In genomic region chr4:149954893-149955439, GRCm38 (mm10) we compare ENCODE assay signal across 8 mouse cellular contexts. TPM values are rescaled to one million over a fixed set of nuclear protein-coding genes. Genes with fewer than 3 reads are reported as not detected.
DNase-seq lines count a peak whose midpoint lies in the region; ATAC-seq and TF ChIP-seq lines count a peak whose summit lies in the region.

TSS of gene Spsb1 (minus strand) at chr4:149955043.

- H3K4me3 ChIP-seq in forebrain, embryonic 16.5 days (replicated peaks; ENCODE audit: low read length), result peak within 1 kb of the TSS; percentile 60
- H3K4me3 ChIP-seq in layer of hippocampus, adult 2 months, result peak within 1 kb of the TSS; percentile 93
- peak within 1 kb of the TSS; percentile 67 for H3K4me3 ChIP-seq in lung, embryonic 14.5 days (ENCODE audit: low read depth, low read length)
- H3K4me3 ChIP-seq in olfactory bulb, adult 2 months (ENCODE audit: insufficient read depth, low read depth, low read length), result peak within 1 kb of the TSS; percentile 69
- peak within 1 kb of the TSS; percentile 60 for H3K4me3 ChIP-seq in thymus, adult 2 months (ENCODE audit: control insufficient read depth, insufficient read depth, low read length)

- H3K4me2 ChIP-seq in forebrain, embryonic 16.5 days (ENCODE audit: low read length), result peak within 1 kb of the TSS; percentile 97
- H3K4me2 ChIP-seq in lung, embryonic 14.5 days, result peak within 1 kb of the TSS; percentile 97

- DNase-seq in ES-CJ7 (ENCODE audit: low read depth, low spot score), result peak; percentile 98
- peak; percentile 91 for DNase-seq in cerebellum, adult 11-12 months
- peak; percentile 99 for DNase-seq in heart, postnatal 36 days
- peak; percentile 96 to 97 for DNase-seq in layer of hippocampus, adult 2 months (ENCODE audit: low spot score in 2 of 2)
- peak; percentile 97 for DNase-seq in lung, embryonic 14.5 days
- peak; percentile 100 for DNase-seq in thymus, adult 2 months

- H3K9ac ChIP-seq in forebrain, embryonic 16.5 days (replicated peaks; ENCODE audit: low read depth, low read length), result peak within 1 kb of the TSS; percentile 64
- peak within 1 kb of the TSS; percentile 70 for H3K9ac ChIP-seq in lung, embryonic 14.5 days

- 0 out of 2 replicates have a peak, but pooled peaks have one; percentile 8 for TF ChIP-seq CTCF in layer of hippocampus, adult 2 months (conservative IDR thresholded peaks at IDR 0.05)
- TF ChIP-seq CTCF in lung, embryonic 14.5 days (IDR thresholded peaks at IDR 0.05; ENCODE audit: low read depth), result no peak
- no peak for TF ChIP-seq CTCF in olfactory bulb, adult 2 months (IDR thresholded peaks at IDR 0.05; ENCODE audit: insufficient read depth, low read depth, low read length)
- TF ChIP-seq CTCF in thymus, adult 2 months (IDR thresholded peaks at IDR 0.05; ENCODE audit: borderline replicate concordance, control insufficient read depth, extremely low read depth, insufficient read depth, low read length, poor library complexity), result 0 out of 2 replicates have a peak, but pooled peaks have one; percentile 55

- H3K36me3 ChIP-seq in forebrain, embryonic 16.5 days (ENCODE audit: control insufficient read depth, insufficient read depth), result no peaks in the 10 kb centered on the region
- no peaks in the 10 kb centered on the region for H3K36me3 ChIP-seq in lung, embryonic 14.5 days (ENCODE audit: insufficient read depth)
- H3K36me3 ChIP-seq in thymus, adult 2 months (ENCODE audit: control insufficient read depth, insufficient read depth, low read length), result no peaks in the 10 kb centered on the region

- H3K27me3 ChIP-seq in forebrain, embryonic 16.5 days (replicated peaks; ENCODE audit: control insufficient read depth, insufficient read depth, low read length), result peaks cover 19% of the 10 kb centered on the region
- H3K27me3 ChIP-seq in lung, embryonic 14.5 days (ENCODE audit: insufficient read depth, low read length), result peaks cover 24% of the 10 kb centered on the region
- no peaks in the 10 kb centered on the region; the same call in 1 of the 2 replicates for H3K27me3 ChIP-seq in thymus, adult 2 months (ENCODE audit: control insufficient read depth, insufficient read depth, low read length)

- H3K9me3 ChIP-seq in forebrain, embryonic 16.5 days (ENCODE audit: control insufficient read depth, low read length), result no peaks in the 10 kb centered on the region
- no peaks in the 10 kb centered on the region for H3K9me3 ChIP-seq in lung, embryonic 14.5 days (ENCODE audit: low read depth, low read length)

- under 1% methylated on average over 46 of the region's 51 CpGs for WGBS in forebrain, embryonic 16.5 days
- WGBS in lung, embryonic 14.5 days, result under 1% methylated on average over 46 of the region's 51 CpGs
- WGBS in olfactory bulb, adult 2 months, result under 1% methylated on average over 51 of the region's 51 CpGs
- under 1% methylated on average over 51 of the region's 51 CpGs for WGBS in thymus, adult 2 months

- intact Hi-C loops in heart, postnatal 36 days (cut with DNase I), result loop anchor here (2.0 kb wide), 2 partner anchors 32 to 64 kb away; no protein-coding TSS in a partner anchor

- peak; percentile 73 for TF ChIP-seq POLR2A in olfactory bulb, adult 2 months (IDR thresholded peaks at IDR 0.05; ENCODE audit: insufficient read depth, low read depth, low read length)
- TF ChIP-seq POLR2A in thymus, adult 2 months (IDR thresholded peaks at IDR 0.05; ENCODE audit: control insufficient read depth, extremely low read depth, insufficient read depth, low read length, poor library complexity), result peak; percentile 99

- H3K4me1 ChIP-seq in forebrain, embryonic 16.5 days (replicated peaks; ENCODE audit: control insufficient read depth, insufficient read depth, low read length), result peaks cover 24% of the 10 kb centered on the region
- H3K4me1 ChIP-seq in lung, embryonic 14.5 days (ENCODE audit: insufficient read depth), result peaks cover 3% of the 10 kb centered on the region; the same call in 1 of the 2 replicates
- peaks cover 28% of the 10 kb centered on the region for H3K4me1 ChIP-seq in olfactory bulb, adult 2 months (ENCODE audit: control insufficient read depth, insufficient read depth, low read length)
- peaks cover 14% of the 10 kb centered on the region for H3K4me1 ChIP-seq in thymus, adult 2 months (replicated peaks; ENCODE audit: control insufficient read depth, insufficient read depth, low read length)

- ATAC-seq in forebrain, embryonic 16.5 days, result peak; percentile 84
- ATAC-seq in lung, embryonic 14.5 days (ENCODE audit: insufficient read depth), result peak; percentile 90

- no peak within 1 kb of the TSS for H3K27ac ChIP-seq in forebrain, embryonic 16.5 days (ENCODE audit: low read length)
- peak within 1 kb of the TSS; percentile 89 for H3K27ac ChIP-seq in layer of hippocampus, adult 2 months
- H3K27ac ChIP-seq in lung, embryonic 14.5 days (ENCODE audit: low read depth), result peak within 1 kb of the TSS; percentile 51; the same call in 1 of the 2 replicates
- peak within 1 kb of the TSS; percentile 34 for H3K27ac ChIP-seq in olfactory bulb, adult 2 months (ENCODE audit: insufficient read depth, low read depth, low read length)
- H3K27ac ChIP-seq in thymus, adult 2 months (ENCODE audit: control insufficient read depth, insufficient read depth, low read length), result no peak within 1 kb of the TSS

RNA-seq across cellular contexts. Expression of gene Spsb1, which starts in this region (rescaled TPM):
- polyA plus RNA-seq in forebrain, embryonic 16.5 days (2015; fragmentation: Nextera tagmentation; extraction: Ambion mirVana), result 5.8 and 7.0 TPM in 2 replicates
- 10 to 100 TPM; 35.1 to 37.7 TPM for total RNA-seq in heart, postnatal 36 days (2021)
- 10 to 100 TPM; 30.3 to 33.3 TPM for total RNA-seq in layer of hippocampus, adult 2 months (2021)
- polyA plus RNA-seq in lung, embryonic 14.5 days (2014; fragmentation: Nextera tagmentation; extraction: Ambion mirVana), result 17.0 and 17.1 TPM in 2 replicates
- not detected in 2 replicates for polyA plus RNA-seq in olfactory bulb, adult 2 months (2012; ENCODE audit: insufficient read depth, insufficient read length, low replicate concordance, missing spikeins)
- 28.5 and 30.4 TPM in 2 replicates for polyA plus RNA-seq in thymus, adult 2 months (2012; rRNA removed)

Comparison
In these comparisons a context has a peak if more than half of its experiments do, and no peak if none do; other contexts are left out.
1. H3K27ac ChIP-seq: peak in layer of hippocampus, adult 2 months (single experiment), lung, embryonic 14.5 days (single experiment) and olfactory bulb, adult 2 months (single experiment); none in forebrain, embryonic 16.5 days (single experiment) and thymus, adult 2 months (single experiment).
2. CTCF ChIP-seq: peak in layer of hippocampus, adult 2 months (single experiment) and thymus, adult 2 months (single experiment); none in lung, embryonic 14.5 days (single experiment) and olfactory bulb, adult 2 months (single experiment).
3. Peak in every context shown above with its lines, with median percentiles within 50 percentile points of each other: DNase-seq and H3K4me3 ChIP-seq.